Mouse (Mus musculus): ENCODE measurements around the gene Zbtb8os. TPM values are rescaled to one million over a fixed set of nuclear protein-coding genes. Genes with fewer than 3 reads are reported as not detected.

Zbtb8os gene
- polyA plus RNA-seq, 1 experiment from 2014 or later: 60.8 TPM

- no peaks in the 10 kb centered on the region for H3K27me3 ChIP-seq (ENCODE audit: insufficient read depth, low read length)
- H3K36me3 ChIP-seq (ENCODE audit: insufficient read depth, low read length): peaks cover 21% of the 10 kb centered on the region
- H3K9ac ChIP-seq (ENCODE audit: low read depth, low read length): no peak overlapping the region
- 43% methylated on average over 5 of the region's 5 CpGs for WGBS
- no peak overlapping the region for H3K4me2 ChIP-seq (ENCODE audit: low read length)
- DNase-seq (ENCODE audit: low spot score): peak; percentile 39
- no peak for TF ChIP-seq CTCF (IDR thresholded peaks at IDR 0.05; ENCODE audit: low read depth)
- H3K4me3 ChIP-seq (replicated peaks; ENCODE audit: low read depth, low read length): no peak overlapping the region
- peak; percentile 35; the same call in 1 of the 2 replicates for ATAC-seq (replicated peaks; ENCODE audit: low FRiP score, low read depth)
- no peaks in the 10 kb centered on the region for H3K4me1 ChIP-seq (replicated peaks; ENCODE audit: insufficient read depth, low read length)
- no peak overlapping the region for H3K27ac ChIP-seq
- no peaks in the 10 kb centered on the region for H3K9me3 ChIP-seq (replicated peaks; ENCODE audit: low read length)
Observed at GRCm38 (mm10) chr4:129303401-129303800, 32.1 kb upstream of the Zbtb8os start.

- H3K27ac ChIP-seq: no peak overlapping the region
- H3K36me3 ChIP-seq (ENCODE audit: insufficient read depth, low read length): peaks cover 26% of the 10 kb centered on the region
- no peak overlapping the region for H3K4me2 ChIP-seq (ENCODE audit: low read length)
- no peaks in the 10 kb centered on the region for H3K4me1 ChIP-seq (replicated peaks; ENCODE audit: insufficient read depth, low read length)
- ATAC-seq (replicated peaks; ENCODE audit: low FRiP score, low read depth): peak; percentile 45
- no peak overlapping the region for H3K9ac ChIP-seq (ENCODE audit: low read depth, low read length)
- no peaks in the 10 kb centered on the region for H3K9me3 ChIP-seq (replicated peaks; ENCODE audit: low read length)
- no peaks in the 10 kb centered on the region for H3K27me3 ChIP-seq (ENCODE audit: insufficient read depth, low read length)
- TF ChIP-seq CTCF (IDR thresholded peaks at IDR 0.05; ENCODE audit: low read depth): no peak
- H3K4me3 ChIP-seq (replicated peaks; ENCODE audit: low read depth, low read length): no peak overlapping the region
- DNase-seq (ENCODE audit: low spot score): no peak
- 79% methylated on average over 9 of the region's 9 CpGs for WGBS
Observed at GRCm38 (mm10) chr4:129303816-129304215, 31.7 kb upstream of the Zbtb8os start.

DNA sequence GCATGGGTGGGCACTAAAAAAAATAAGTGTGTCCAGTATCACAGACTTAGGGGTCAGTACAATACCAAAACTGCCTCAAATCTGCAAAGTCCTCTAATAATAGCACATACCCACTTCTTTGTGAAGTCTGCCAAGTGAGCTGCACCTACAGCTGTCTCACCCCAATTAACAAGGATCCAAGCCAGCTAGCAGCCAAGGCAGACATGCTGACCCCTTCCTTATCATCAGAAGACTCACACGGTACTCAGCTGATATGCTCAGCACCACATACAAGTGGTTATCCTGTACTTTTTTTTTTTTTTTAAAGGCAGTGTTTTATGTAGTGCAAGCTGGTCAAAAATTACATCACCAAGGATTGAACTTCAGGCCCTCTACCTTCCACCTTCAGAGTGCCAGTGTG is 31.2 kb upstream of the Zbtb8os start:
- 54% methylated on average over 1 of the region's 1 CpGs for WGBS
- no peak for TF ChIP-seq CTCF (IDR thresholded peaks at IDR 0.05; ENCODE audit: low read depth)
- no peak for DNase-seq (ENCODE audit: low spot score)

DNA sequence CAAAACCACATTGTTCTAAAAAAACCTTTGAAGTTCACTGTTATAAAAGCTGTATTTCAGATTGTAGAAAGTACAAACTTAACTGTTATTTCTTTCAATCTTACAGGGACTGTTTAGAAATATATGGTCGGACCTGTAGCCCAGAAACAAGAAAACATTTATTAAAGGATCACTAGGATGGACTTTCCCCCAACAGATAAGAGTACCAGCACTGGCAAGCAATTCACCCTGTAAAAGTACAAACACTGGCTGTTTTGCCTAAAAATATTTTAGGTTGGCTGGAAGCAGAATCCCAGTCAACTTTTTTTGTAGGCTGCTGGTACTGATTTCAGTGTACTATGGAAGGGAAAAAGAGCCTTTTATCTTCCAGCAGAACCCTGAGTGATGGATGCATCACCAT is 27.6 kb upstream of the Zbtb8os start:
- DNase-seq (ENCODE audit: low spot score) (no peak), ATAC-seq (replicated peaks; ENCODE audit: low FRiP score, low read depth) (no peak)
- H3K4me2 ChIP-seq (ENCODE audit: low read length): no peak overlapping the region
- H3K9ac ChIP-seq (ENCODE audit: low read depth, low read length): no peak overlapping the region
- H3K4me3 ChIP-seq (replicated peaks; ENCODE audit: low read depth, low read length): no peak overlapping the region
- 98% methylated on average over 1 of the region's 1 CpGs for WGBS
- no peaks in the 10 kb centered on the region for H3K27me3 ChIP-seq (ENCODE audit: insufficient read depth, low read length)
- no peaks in the 10 kb centered on the region for H3K9me3 ChIP-seq (replicated peaks; ENCODE audit: low read length)
- no peaks in the 10 kb centered on the region for H3K4me1 ChIP-seq (replicated peaks; ENCODE audit: insufficient read depth, low read length)
- peaks cover 33% of the 10 kb centered on the region for H3K36me3 ChIP-seq (ENCODE audit: insufficient read depth, low read length)
- no peak overlapping the region for H3K27ac ChIP-seq
- TF ChIP-seq CTCF (IDR thresholded peaks at IDR 0.05; ENCODE audit: low read depth): no peak

More for the DNA sequence above, 31.2 kb upstream of the Zbtb8os start:
- ATAC-seq (replicated peaks; ENCODE audit: low FRiP score, low read depth): 0 out of 2 replicates have a peak, but pooled peaks have one; percentile 44
- Histone ChIP-seq H3K27me3 (ENCODE audit: insufficient read depth, low read length) (no peaks in the 10 kb centered on the region), H3K4me3 (replicated peaks; ENCODE audit: low read depth, low read length) (no peak overlapping the region), H3K36me3 (ENCODE audit: insufficient read depth, low read length) (peaks cover 27% of the 10 kb centered on the region), H3K4me2 (ENCODE audit: low read length) (no peak overlapping the region), H3K4me1 (replicated peaks; ENCODE audit: insufficient read depth, low read length) (no peaks in the 10 kb centered on the region), H3K9ac (ENCODE audit: low read depth, low read length) (no peak overlapping the region), H3K9me3 (replicated peaks; ENCODE audit: low read length) (no peaks in the 10 kb centered on the region), H3K27ac (no peak overlapping the region)

DNA sequence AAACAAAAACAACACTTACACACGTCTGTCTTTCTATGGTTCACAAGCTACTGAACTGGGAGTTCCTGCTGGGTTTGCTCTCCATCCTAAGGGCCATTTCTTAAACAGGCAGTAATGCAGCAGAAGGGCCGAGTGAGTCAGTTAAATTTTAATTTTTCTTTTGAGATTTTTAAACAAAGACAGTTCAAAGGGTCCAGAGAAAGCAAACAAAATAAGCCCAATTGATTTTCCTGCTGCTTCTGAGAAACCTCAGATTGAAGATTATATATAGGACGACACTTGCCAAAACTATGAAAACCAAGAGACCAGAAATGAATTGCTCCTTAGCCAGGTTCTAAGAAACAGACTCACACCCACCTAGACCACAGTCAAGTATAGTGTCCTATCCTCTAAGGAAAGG is 21.6 kb upstream of the Zbtb8os start:
- no peak overlapping the region for H3K4me2 ChIP-seq (ENCODE audit: low read length)
- H3K9ac ChIP-seq (ENCODE audit: low read depth, low read length): no peak overlapping the region
- TF ChIP-seq CTCF (IDR thresholded peaks at IDR 0.05; ENCODE audit: low read depth): no peak
- H3K4me3 ChIP-seq (replicated peaks; ENCODE audit: low read depth, low read length): no peak overlapping the region
- H3K36me3 ChIP-seq (ENCODE audit: insufficient read depth, low read length): peaks cover 40% of the 10 kb centered on the region
- no peak overlapping the region for H3K27ac ChIP-seq
- H3K27me3 ChIP-seq (ENCODE audit: insufficient read depth, low read length): no peaks in the 10 kb centered on the region
- no peak for ATAC-seq (replicated peaks; ENCODE audit: low FRiP score, low read depth)
- H3K9me3 ChIP-seq (replicated peaks; ENCODE audit: low read length): no peaks in the 10 kb centered on the region
- H3K4me1 ChIP-seq (replicated peaks; ENCODE audit: insufficient read depth, low read length): no peaks in the 10 kb centered on the region
- WGBS: 77% methylated on average over 3 of the region's 3 CpGs
- no peak for DNase-seq (ENCODE audit: low spot score)

- H3K4me3 ChIP-seq (replicated peaks; ENCODE audit: low read depth, low read length): no peak overlapping the region
- no peaks in the 10 kb centered on the region for H3K27me3 ChIP-seq (ENCODE audit: insufficient read depth, low read length)
- ATAC-seq (replicated peaks; ENCODE audit: low FRiP score, low read depth) (no peak), DNase-seq (ENCODE audit: low spot score) (no peak)
- H3K9ac ChIP-seq (ENCODE audit: low read depth, low read length): no peak overlapping the region
- H3K4me2 ChIP-seq (ENCODE audit: low read length): no peak overlapping the region
- 51% methylated on average over 1 of the region's 1 CpGs for WGBS
- H3K27ac ChIP-seq: no peak overlapping the region
- H3K9me3 ChIP-seq (replicated peaks; ENCODE audit: low read length): no peaks in the 10 kb centered on the region
- H3K4me1 ChIP-seq (replicated peaks; ENCODE audit: insufficient read depth, low read length): no peaks in the 10 kb centered on the region
- TF ChIP-seq CTCF (IDR thresholded peaks at IDR 0.05; ENCODE audit: low read depth): no peak
- peaks cover 54% of the 10 kb centered on the region for H3K36me3 ChIP-seq (ENCODE audit: insufficient read depth, low read length)
Observed at GRCm38 (mm10) chr4:129320876-129321275, 14.6 kb upstream of the Zbtb8os start.

DNA sequence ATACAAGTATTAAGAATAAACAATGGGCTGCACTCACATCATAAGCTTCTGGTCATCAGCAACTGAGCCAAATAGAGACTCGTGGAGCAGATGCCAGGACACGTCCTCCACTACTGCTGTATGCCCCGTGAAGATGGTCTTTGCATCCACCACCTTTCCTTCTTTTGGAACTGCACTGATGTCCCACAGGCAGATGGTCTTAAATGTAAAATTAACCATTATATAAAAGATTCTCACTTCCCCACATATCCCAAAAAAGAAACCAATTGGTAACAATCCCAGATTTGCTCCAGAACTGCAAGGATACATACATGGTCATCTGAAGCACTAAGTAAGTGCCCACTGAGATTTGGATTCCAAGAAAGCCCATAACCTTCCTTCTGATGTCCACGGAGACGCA is 13.5 kb upstream of the Zbtb8os start:
- Histone ChIP-seq H3K27me3 (ENCODE audit: insufficient read depth, low read length) (no peaks in the 10 kb centered on the region), H3K9ac (ENCODE audit: low read depth, low read length) (no peak overlapping the region), H3K27ac (no peak overlapping the region), H3K4me2 (ENCODE audit: low read length) (no peak overlapping the region), H3K9me3 (replicated peaks; ENCODE audit: low read length) (no peaks in the 10 kb centered on the region), H3K4me1 (replicated peaks; ENCODE audit: insufficient read depth, low read length) (no peaks in the 10 kb centered on the region), H3K36me3 (ENCODE audit: insufficient read depth, low read length) (peaks cover 56% of the 10 kb centered on the region), H3K4me3 (replicated peaks; ENCODE audit: low read depth, low read length) (no peak overlapping the region)
- TF ChIP-seq CTCF (IDR thresholded peaks at IDR 0.05; ENCODE audit: low read depth): no peak
- DNase-seq (ENCODE audit: low spot score) (no peak), ATAC-seq (replicated peaks; ENCODE audit: low FRiP score, low read depth) (no peak)
- WGBS: 96% methylated on average over 5 of the region's 5 CpGs

Measured in kidney, postnatal 0 days (tissue).